Mouse (Mus musculus): ENCODE measurements around the gene Ppp1r9b.
"Not testable (repeated sequence)": the region's sequence is repeated elsewhere in the genome, so short reads cannot be mapped to it uniquely, and the experiment has no call there.

The Ppp1r9b gene

GRCm38 (mm10) chr11:94996984-94997383 lies 6.1 kb downstream of the Ppp1r9b start:
- CTCF ChIA-PET = no interaction called here

GRCm38 (mm10) chr11:94997596-94997995 lies 6.8 kb downstream of the Ppp1r9b start:
- CTCF ChIA-PET = no interaction called here

- CTCF ChIA-PET = no interaction called here
Observed at GRCm38 (mm10) chr11:94998041-94998531, 7.3 kb downstream of the Ppp1r9b start.

- CTCF ChIA-PET = interaction anchor here (0.8 to 1.1 kb wide), 2 partner anchors 9 to 11 kb away, joined by 5 to 6 read pairs; partner anchors contain the start of gene Ppp1r9b
Observed at GRCm38 (mm10) chr11:95000128-95000527, 9.3 kb downstream of the Ppp1r9b start.

- CTCF ChIA-PET = interaction anchor here (0.6 to 1.1 kb wide), 4 partner anchors 9 to 20 kb away, joined by 4 to 6 read pairs (median 6); partner anchors contain the start of gene Ppp1r9b
Observed at GRCm38 (mm10) chr11:95000548-95000947, 9.7 kb downstream of the Ppp1r9b start.

GRCm38 (mm10) chr11:95001058-95001457 lies 10.2 kb downstream of the Ppp1r9b start:
- CTCF ChIA-PET = interaction anchor here (0.5 to 1.1 kb wide), 5 partner anchors 10 to 21 kb away, joined by 3 to 6 read pairs (median 5); partner anchors contain the start of gene Ppp1r9b

- CTCF ChIA-PET = interaction anchor here (0.5 to 1.0 kb wide), 3 partner anchors 11 to 1355 kb away, joined by 3 to 4 read pairs (median 4); partner anchors contain the start of gene Ppp1r9b
Observed at GRCm38 (mm10) chr11:95001584-95002347, 10.9 kb downstream of the Ppp1r9b start.

GRCm38 (mm10) chr11:95002705-95003104 lies 11.9 kb downstream of the Ppp1r9b start:
- CTCF ChIA-PET = interaction anchor here (0.6 kb wide), 1 partner anchor 1354 kb away, joined by 4 read pairs; no protein-coding TSS in a partner anchor

- CTCF ChIA-PET = interaction anchor here (0.7 kb wide), 1 partner anchor 45 kb away, joined by 12 read pairs; no protein-coding TSS in a partner anchor
Observed at GRCm38 (mm10) chr11:95004136-95004936, 13.5 kb downstream of the Ppp1r9b start.

- CTCF ChIA-PET = no interaction called here
Observed at GRCm38 (mm10) chr11:95004937-95005198, 14.0 kb downstream of the Ppp1r9b start.

- CTCF ChIA-PET = interaction anchor here (0.5 kb wide), 1 partner anchor 685 kb away, joined by 4 read pairs; no protein-coding TSS in a partner anchor
Observed at GRCm38 (mm10) chr11:95006038-95006437, 15.2 kb downstream of the Ppp1r9b start.

GRCm38 (mm10) chr11:95006525-95007219 lies 15.8 kb downstream of the Ppp1r9b start:
- CTCF ChIA-PET = interaction anchor here (0.6 to 0.7 kb wide), 4 partner anchors 11 to 252 kb away, joined by 3 to 4 read pairs (median 3); no protein-coding TSS in a partner anchor

- CTCF ChIA-PET = interaction anchor here (0.6 to 0.7 kb wide), 4 partner anchors 10 to 251 kb away, joined by 3 to 4 read pairs (median 3); no protein-coding TSS in a partner anchor
Observed at GRCm38 (mm10) chr11:95007418-95007817, 16.6 kb downstream of the Ppp1r9b start.

GRCm38 (mm10) chr11:95008661-95009628 lies 18.1 kb downstream of the Ppp1r9b start:
- CTCF ChIA-PET = interaction anchor here (0.5 kb wide), 1 partner anchor 34 kb away, joined by 6 read pairs; no protein-coding TSS in a partner anchor

GRCm38 (mm10) chr11:95009629-95010014 lies 18.8 kb downstream of the Ppp1r9b start, which contains the start of gene Samd14:
Gene Samd14 (plus strand): TSS chr11:95009879.
- CTCF ChIA-PET = no interaction called here

- CTCF ChIA-PET = no interaction called here
Observed at GRCm38 (mm10) chr11:95010141-95010739, 19.4 kb downstream of the Ppp1r9b start.

- CTCF ChIA-PET = not testable (repeated sequence)
Observed at GRCm38 (mm10) chr11:95010841-95011403, 20.1 kb downstream of the Ppp1r9b start.

GRCm38 (mm10) chr11:95011416-95011815 lies 20.6 kb downstream of the Ppp1r9b start:
- CTCF ChIA-PET = no interaction called here

GRCm38 (mm10) chr11:95012075-95012474 lies 21.2 kb downstream of the Ppp1r9b start:
- CTCF ChIA-PET = no interaction called here

Measured in spleen, embryonic (tissue).